Mouse (Mus musculus): ENCODE results near the gene Olfr1104. TPM values are rescaled to one million over a fixed set of nuclear protein-coding genes. Genes with fewer than 3 reads are reported as not detected.

Gene Olfr1104
- not detected in 2 replicates for total RNA-seq (2015)
- total RNA-seq (2017), result not detected in 2 replicates

DNA sequence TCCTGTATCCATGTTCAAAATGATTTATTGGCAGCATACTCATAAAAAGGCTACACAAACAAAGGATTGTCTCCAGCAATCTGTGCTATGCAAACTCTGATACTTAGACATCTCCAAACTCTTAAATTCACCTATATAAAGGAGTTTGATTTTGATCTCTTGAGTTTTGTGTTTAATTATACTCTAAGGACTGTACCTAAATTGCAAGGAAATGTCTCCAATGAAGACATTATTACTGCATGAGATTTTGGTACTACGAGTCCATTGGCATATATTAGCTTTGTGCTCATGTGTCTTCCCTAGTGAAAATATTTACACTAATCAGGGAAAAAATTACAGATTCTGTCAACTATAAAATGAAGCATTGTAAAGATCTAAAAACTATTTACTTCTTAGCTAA lies at the start of gene Olfr1104:
Gene Olfr1104, minus strand, starts transcription at position 101 of the 400 bp plus-strand sequence.
- ATAC-seq (replicated peaks; ENCODE audit: poor library complexity), result no peak

DNA sequence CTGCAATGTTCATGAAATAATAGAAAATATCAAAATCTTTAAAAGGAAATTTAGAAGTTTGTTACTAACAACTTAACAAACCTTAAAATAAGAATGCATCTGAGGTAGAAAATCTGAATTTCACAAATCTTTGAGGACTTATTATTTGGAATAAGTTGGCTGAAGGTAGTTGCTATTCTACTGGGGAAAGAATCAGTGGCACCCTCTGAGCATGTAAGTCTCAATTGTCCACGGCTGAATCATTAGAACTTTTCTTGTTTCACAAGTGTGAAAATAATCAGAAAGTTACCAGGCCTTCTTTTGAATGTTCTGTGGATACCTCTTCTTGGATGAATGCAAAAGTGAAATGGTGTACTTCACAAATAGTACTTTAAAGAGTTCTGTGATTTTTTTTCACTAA lies 48.8 kb upstream of the Olfr1104 start, which contains the start of gene Olfr1107:
Gene Olfr1107, minus strand, starts transcription at position 101 of the 400 bp plus-strand sequence.
- ATAC-seq (replicated peaks; ENCODE audit: poor library complexity), result no peak

DNA sequence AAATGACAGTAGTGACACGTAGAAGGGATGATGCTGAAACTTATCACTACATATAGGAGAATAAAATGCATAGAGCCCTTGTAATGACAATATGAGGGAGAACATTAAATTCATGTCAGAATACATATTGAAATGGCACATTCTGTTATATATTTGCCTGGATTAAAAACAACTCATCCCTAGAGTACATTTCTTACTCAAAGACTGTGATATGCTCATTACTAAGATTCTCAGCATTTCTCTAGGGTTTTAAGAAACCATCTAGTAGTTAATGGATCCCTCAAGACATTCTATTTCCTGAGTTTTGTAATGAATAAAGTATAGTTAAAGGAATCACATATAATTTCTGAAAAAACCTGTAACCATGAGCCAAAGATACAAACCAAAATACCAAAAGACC lies 25.3 kb upstream of the Olfr1104 start, which contains the start of gene Olfr1106:
Gene Olfr1106, minus strand, starts transcription at position 101 of the 400 bp plus-strand sequence.
- ATAC-seq (replicated peaks; ENCODE audit: poor library complexity), result no peak

DNA sequence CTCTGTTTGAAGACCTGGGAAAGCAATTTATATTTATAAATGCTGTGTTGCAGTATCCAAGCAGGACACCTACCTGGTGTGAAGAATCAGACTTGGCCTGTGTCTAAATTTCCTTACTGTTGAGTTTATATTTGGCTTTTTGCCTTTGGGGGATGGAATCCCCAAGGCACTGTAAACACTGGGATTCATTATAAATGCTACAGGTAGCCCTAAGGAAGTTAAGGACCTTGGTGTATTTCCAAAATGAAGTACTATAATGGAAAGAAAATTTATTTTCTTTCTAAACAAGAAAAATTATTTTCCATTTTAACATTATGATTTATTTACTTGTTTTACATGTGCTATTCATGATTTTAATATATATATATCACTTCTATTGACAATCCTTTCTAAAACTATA lies 9.6 kb upstream of the Olfr1104 start, which contains the start of gene Olfr1105:
Gene Olfr1105, minus strand, starts transcription at position 101 of the 400 bp plus-strand sequence.
- ATAC-seq (replicated peaks; ENCODE audit: poor library complexity), result no peak

DNA sequence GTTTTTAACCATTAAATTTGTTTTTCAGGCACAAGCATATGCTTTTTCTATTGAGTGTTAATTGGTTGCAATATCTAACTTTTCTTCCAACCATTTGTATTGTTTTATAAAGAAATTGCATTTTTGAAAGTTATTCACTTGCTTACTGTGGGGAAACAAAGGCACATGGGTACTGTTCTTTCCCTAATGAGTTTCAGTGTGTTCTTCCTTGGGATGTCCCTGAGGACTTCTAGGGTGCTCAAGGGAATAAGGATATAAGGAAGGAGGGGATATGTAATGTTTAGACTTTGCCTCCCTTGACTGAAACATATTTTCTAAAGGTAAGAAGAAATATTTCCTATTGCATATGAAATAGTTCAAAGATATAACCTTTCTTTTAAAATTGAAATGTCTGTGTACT lies 28.8 kb downstream of the Olfr1104 start, which contains the start of gene Olfr1102:
Gene Olfr1102, plus strand, starts transcription at position 301 of the 400 bp plus-strand sequence.
- ATAC-seq (replicated peaks; ENCODE audit: poor library complexity), result no peak

DNA sequence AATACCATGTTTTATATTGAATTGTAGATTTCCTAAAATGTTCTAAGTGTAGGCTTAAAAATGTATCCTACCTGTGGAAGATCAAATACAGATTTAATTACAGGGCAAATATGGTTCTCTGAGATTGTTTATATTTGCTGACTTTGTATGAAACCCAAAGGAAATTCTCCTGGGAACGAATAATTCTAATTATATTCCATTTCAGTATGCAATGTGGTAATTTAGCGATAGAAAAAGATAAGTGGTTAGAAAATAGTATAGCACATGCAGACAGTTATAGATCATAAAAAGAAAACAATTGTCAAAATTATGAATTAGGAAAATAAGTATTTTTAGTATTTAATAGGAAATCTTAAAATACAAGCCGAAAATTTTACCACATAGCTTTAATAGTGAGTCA lies 35.8 kb downstream of the Olfr1104 start, which contains the start of gene Olfr1101:
Gene Olfr1101, minus strand, starts transcription at position 101 of the 400 bp plus-strand sequence.
- ATAC-seq (replicated peaks; ENCODE audit: poor library complexity), result no peak

DNA sequence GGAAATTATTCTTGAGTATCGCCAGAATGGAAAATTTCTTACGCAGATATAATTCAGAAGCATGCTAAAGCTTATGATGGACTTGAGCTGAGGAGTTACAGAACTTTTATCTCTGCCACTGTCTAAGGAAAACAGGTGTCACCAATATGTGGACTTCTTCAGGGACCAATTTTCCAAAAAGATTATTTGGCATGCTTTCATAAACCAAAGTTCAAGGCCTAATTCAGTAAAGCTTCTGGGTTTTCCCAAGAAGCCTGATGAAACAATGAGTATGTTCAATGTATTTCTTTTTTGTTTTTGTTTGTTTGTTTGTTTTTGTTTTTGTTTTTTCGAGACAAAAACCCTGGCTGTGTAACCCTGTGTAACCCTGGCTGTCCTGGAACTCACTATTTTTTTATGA lies 47.0 kb downstream of the Olfr1104 start, which contains the start of gene Olfr1100:
Gene Olfr1100, minus strand, starts transcription at position 101 of the 400 bp plus-strand sequence.
- ATAC-seq (replicated peaks; ENCODE audit: poor library complexity), result no peak

Other genes with a start within 250 kb of the Olfr1104 start
- not detected in 2 replicates for gene Olfr1093, start 244.6 kb downstream of the Olfr1104 start, total RNA-seq (2015)
- not detected in 2 replicates for gene Olfr1093, start 244.6 kb downstream of the Olfr1104 start, total RNA-seq (2017)
- not detected in 2 replicates for gene Olfr141, start 217.1 kb downstream of the Olfr1104 start, total RNA-seq (2015)
- not detected in 2 replicates for gene Olfr141, start 217.1 kb downstream of the Olfr1104 start, total RNA-seq (2017)
- gene Olfr1094, start 202.4 kb downstream of the Olfr1104 start, total RNA-seq (2015), result not detected in 2 replicates
- not detected in 2 replicates for gene Olfr1094, start 202.4 kb downstream of the Olfr1104 start, total RNA-seq (2017)
- not detected in 2 replicates for gene Olfr1095, start 175.4 kb downstream of the Olfr1104 start, total RNA-seq (2015)
- not detected in 2 replicates for gene Olfr1095, start 175.4 kb downstream of the Olfr1104 start, total RNA-seq (2017)
- not detected in 2 replicates for gene Gm13723, start 152.3 kb downstream of the Olfr1104 start, total RNA-seq (2015)
- gene Gm13723, start 152.3 kb downstream of the Olfr1104 start, total RNA-seq (2017), result not detected in 2 replicates
- not detected in 2 replicates for gene Olfr1097, start 134.9 kb downstream of the Olfr1104 start, total RNA-seq (2015)
- not detected in 2 replicates for gene Olfr1097, start 134.9 kb downstream of the Olfr1104 start, total RNA-seq (2017)
- gene Olfr1098, start 102.5 kb downstream of the Olfr1104 start, total RNA-seq (2015), result not detected in 2 replicates
- gene Olfr1098, start 102.5 kb downstream of the Olfr1104 start, total RNA-seq (2017), result not detected in 2 replicates
- gene Olfr1099, start 66.4 kb downstream of the Olfr1104 start, total RNA-seq (2015), result not detected in 2 replicates
- gene Olfr1099, start 66.4 kb downstream of the Olfr1104 start, total RNA-seq (2017), result not detected in 2 replicates
- not detected in 2 replicates for gene Olfr1100, start 47.1 kb downstream of the Olfr1104 start, total RNA-seq (2015)
- not detected in 2 replicates for gene Olfr1100, start 47.1 kb downstream of the Olfr1104 start, total RNA-seq (2017)
- not detected in 2 replicates for gene Olfr1101, start 35.9 kb downstream of the Olfr1104 start, total RNA-seq (2015)
- not detected in 2 replicates for gene Olfr1101, start 35.9 kb downstream of the Olfr1104 start, total RNA-seq (2017)
- gene Olfr1102, start 28.7 kb downstream of the Olfr1104 start, total RNA-seq (2015), result not detected in 2 replicates
- gene Olfr1102, start 28.7 kb downstream of the Olfr1104 start, total RNA-seq (2017), result not detected in 2 replicates
- not detected in 2 replicates for gene Olfr1105, start 9.5 kb upstream of the Olfr1104 start, total RNA-seq (2015)
- not detected in 2 replicates for gene Olfr1105, start 9.5 kb upstream of the Olfr1104 start, total RNA-seq (2017)
- not detected in 2 replicates for gene Olfr1106, start 25.2 kb upstream of the Olfr1104 start, total RNA-seq (2015)
- not detected in 2 replicates for gene Olfr1106, start 25.2 kb upstream of the Olfr1104 start, total RNA-seq (2017)
- not detected in 2 replicates for gene Olfr1107, start 48.7 kb upstream of the Olfr1104 start, total RNA-seq (2015)
- gene Olfr1107, start 48.7 kb upstream of the Olfr1104 start, total RNA-seq (2017), result not detected in 2 replicates
- gene Olfr1109, start 68.9 kb upstream of the Olfr1104 start, total RNA-seq (2015), result not detected in 2 replicates
- gene Olfr1109, start 68.9 kb upstream of the Olfr1104 start, total RNA-seq (2017), result not detected in 2 replicates
- gene Olfr259, start 87.5 kb upstream of the Olfr1104 start, total RNA-seq (2015), result not detected in 2 replicates
- not detected in 2 replicates for gene Olfr259, start 87.5 kb upstream of the Olfr1104 start, total RNA-seq (2017)
- not detected in 2 replicates for gene Olfr1110, start 113.2 kb upstream of the Olfr1104 start, total RNA-seq (2015)
- gene Olfr1110, start 113.2 kb upstream of the Olfr1104 start, total RNA-seq (2017), result not detected in 2 replicates
- gene Olfr1111, start 125.5 kb upstream of the Olfr1104 start, total RNA-seq (2015), result not detected in 2 replicates
- not detected in 2 replicates for gene Olfr1111, start 125.5 kb upstream of the Olfr1104 start, total RNA-seq (2017)
- gene Olfr1112, start 160.7 kb upstream of the Olfr1104 start, total RNA-seq (2015), result not detected in 2 replicates
- not detected in 2 replicates for gene Olfr1112, start 160.7 kb upstream of the Olfr1104 start, total RNA-seq (2017)
- not detected in 2 replicates for gene Olfr1113, start 181.9 kb upstream of the Olfr1104 start, total RNA-seq (2015)
- gene Olfr1113, start 181.9 kb upstream of the Olfr1104 start, total RNA-seq (2017), result not detected in 2 replicates
- gene Olfr1115, start 220.9 kb upstream of the Olfr1104 start, total RNA-seq (2015), result not detected in 2 replicates
- not detected in 2 replicates for gene Olfr1115, start 220.9 kb upstream of the Olfr1104 start, total RNA-seq (2017)
- not detected in 2 replicates for gene Olfr1116, start 240.5 kb upstream of the Olfr1104 start, total RNA-seq (2015)
- not detected in 2 replicates for gene Olfr1116, start 240.5 kb upstream of the Olfr1104 start, total RNA-seq (2017)

All from megakaryocyte progenitor cell, adult 5-6 weeks (primary cell).